ENCODE assay signal across 8 mouse cellular contexts in the genomic region with DNA sequence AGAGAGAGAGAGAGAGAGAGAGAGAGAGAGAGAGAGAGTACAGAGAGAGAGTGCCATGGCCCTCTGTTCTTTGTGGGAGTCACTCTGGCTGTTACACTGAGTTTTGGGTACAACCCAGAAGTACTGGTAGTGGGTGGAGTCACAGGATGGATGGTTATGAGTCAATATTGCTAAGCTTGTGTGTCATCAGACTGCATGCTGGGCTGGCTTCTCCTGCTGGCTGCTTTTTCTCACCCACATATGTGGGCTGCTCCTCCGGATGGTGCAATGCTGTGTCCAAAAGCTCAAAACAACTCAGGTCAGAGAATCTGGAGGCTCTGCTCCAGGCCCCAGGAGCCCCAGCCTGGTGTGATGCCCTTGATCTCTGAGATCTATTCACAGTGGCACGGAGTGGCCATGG.
DNase-seq lines count a peak whose midpoint lies in the region; ATAC-seq and TF ChIP-seq lines count a peak whose summit lies in the region.

No protein-coding gene starts in this region.

- TF ChIP-seq POLR2A in olfactory bulb, adult 2 months (IDR thresholded peaks at IDR 0.05; ENCODE audit: insufficient read depth, low read depth, low read length), result no peak

- WGBS in olfactory bulb, adult 2 months, result 51% methylated on average over 2 of the region's 2 CpGs

- H3K4me3 ChIP-seq in olfactory bulb, adult 2 months (ENCODE audit: insufficient read depth, low read depth, low read length), result no peak overlapping the region

- no peak for TF ChIP-seq CTCF in olfactory bulb, adult 2 months (IDR thresholded peaks at IDR 0.05; ENCODE audit: insufficient read depth, low read depth, low read length)

- DNase-seq in cerebellum, postnatal 4 days (ENCODE audit: low spot score in 2 of 2), result no peak
- peak; percentile 48 for DNase-seq in urinary bladder, postnatal 14 days (ENCODE audit: low spot score)
- no peak for DNase-seq in urinary bladder, postnatal 10 days (ENCODE audit: low spot score)
- DNase-seq in layer of hippocampus, postnatal 36 days, result peak; percentile 69 to 74
- no peak for DNase-seq in gastrocnemius, adult 8-10 months (ENCODE audit: low spot score in 2 of 2)
- DNase-seq in thymus, postnatal 36 days, result no peak

- ATAC-seq in cerebellum, adult (ENCODE audit: insufficient number of reproducible peaks, low FRiP score, low TSS enrichment), result peak; percentile 38; the same call in 1 of the 2 replicates

- peaks cover 34% of the 10 kb centered on the region for H3K4me1 ChIP-seq in olfactory bulb, adult 2 months (ENCODE audit: control insufficient read depth, insufficient read depth, low read length)

- H3K27ac ChIP-seq in olfactory bulb, adult 2 months (ENCODE audit: insufficient read depth, low read depth, low read length), result peak overlapping the region; percentile 20; the same call in 1 of the 2 replicates

Comparison
In these comparisons a context has a peak if more than half of its experiments do, and no peak if none do; other contexts are left out.
1. DNase-seq: peak in urinary bladder, postnatal 14 days (single experiment) and layer of hippocampus, postnatal 36 days (2 of 2); none in cerebellum, postnatal 4 days (0 of 2), urinary bladder, postnatal 10 days (single experiment), gastrocnemius, adult 8-10 months (0 of 2) and thymus, postnatal 36 days (0 of 2).